Mouse (Mus musculus) cerebellum, adult 11 months (tissue): ENCODE measurements around the gene Castor2.

ENCODE experiments used
- DNase-seq: peaks from one replicate; pipeline ENCODE4 v3.0.0; 2022

The Castor2 gene

GRCm38 (mm10) chr5:134102720-134103119 lies 3.2 kb downstream of the Castor2 start:
- DNase-seq = no peak

GRCm38 (mm10) chr5:134105829-134106228 lies 6.3 kb downstream of the Castor2 start:
- DNase-seq = no peak

- no peak for DNase-seq
Observed at GRCm38 (mm10) chr5:134114981-134115380, 15.5 kb downstream of the Castor2 start.

- DNase-seq = no peak
Observed at GRCm38 (mm10) chr5:134115639-134116259, 16.2 kb downstream of the Castor2 start.

- DNase-seq = no peak
Observed at GRCm38 (mm10) chr5:134118798-134119407, 19.4 kb downstream of the Castor2 start.

GRCm38 (mm10) chr5:134119481-134120120 lies 20.1 kb downstream of the Castor2 start:
- no peak for DNase-seq

GRCm38 (mm10) chr5:134120135-134120534 lies 20.6 kb downstream of the Castor2 start:
- DNase-seq = no peak

- DNase-seq = no peak
Observed at GRCm38 (mm10) chr5:134121138-134121892, 21.8 kb downstream of the Castor2 start.

GRCm38 (mm10) chr5:134121893-134122259 lies 22.4 kb downstream of the Castor2 start:
- no peak for DNase-seq

GRCm38 (mm10) chr5:134123846-134124245 lies 24.3 kb downstream of the Castor2 start:
- DNase-seq = no peak

- no peak for DNase-seq
Observed at GRCm38 (mm10) chr5:134126232-134126631, 26.7 kb downstream of the Castor2 start.

- no peak for DNase-seq
Observed at GRCm38 (mm10) chr5:134131586-134131985, 32.1 kb downstream of the Castor2 start.

- DNase-seq = no peak
Observed at GRCm38 (mm10) chr5:134136022-134136421, 36.5 kb downstream of the Castor2 start.

- DNase-seq = no peak
Observed at GRCm38 (mm10) chr5:134137933-134138332, 38.4 kb downstream of the Castor2 start.

GRCm38 (mm10) chr5:134139429-134139828 lies 39.9 kb downstream of the Castor2 start:
- DNase-seq = no peak

- no peak for DNase-seq
Observed at GRCm38 (mm10) chr5:134141236-134141635, 41.7 kb downstream of the Castor2 start.

GRCm38 (mm10) chr5:134142381-134142780 lies 42.9 kb downstream of the Castor2 start:
- no peak for DNase-seq

GRCm38 (mm10) chr5:134144986-134145385 lies 45.5 kb downstream of the Castor2 start:
- no peak for DNase-seq

GRCm38 (mm10) chr5:134147194-134147753 lies 47.8 kb downstream of the Castor2 start:
- DNase-seq = no peak

- no peak for DNase-seq
Observed at GRCm38 (mm10) chr5:134148153-134148552, 48.6 kb downstream of the Castor2 start.

GRCm38 (mm10) chr5:134151895-134152294 lies 52.4 kb downstream of the Castor2 start:
- no peak for DNase-seq

- DNase-seq = no peak
Observed at GRCm38 (mm10) chr5:134155916-134156466, 56.5 kb downstream of the Castor2 start.

- no peak for DNase-seq
Observed at GRCm38 (mm10) chr5:134164688-134165087, 65.2 kb downstream of the Castor2 start.
